Mouse (Mus musculus): Measurements from ENCODE around the gene Plekhs1. TPM values are rescaled to one million over a fixed set of nuclear protein-coding genes. Genes with fewer than 3 reads are reported as not detected.

The Plekhs1 gene
- polyA plus RNA-seq, 1 experiment from 2014 or later, result not detected

GRCm38 (mm10) chr19:56438357-56439071 lies 22.9 kb upstream of the Plekhs1 start:
- Histone ChIP-seq H3K27ac (ENCODE audit: low read depth) (0 out of 2 replicates have a peak overlapping the region, but pooled peaks have one; percentile 1), H3K4me3 (ENCODE audit: low read depth, low read length) (no peak overlapping the region), H3K4me2 (ENCODE audit: low read depth, low read length) (0 out of 2 replicates have a peak overlapping the region, but pooled peaks have one; percentile 11), H3K9me3 (ENCODE audit: low read length) (no peaks in the 10 kb centered on the region), H3K9ac (replicated peaks) (no peak overlapping the region), H3K4me1 (ENCODE audit: insufficient read depth) (peaks cover 18% of the 10 kb centered on the region), H3K36me3 (replicated peaks; ENCODE audit: insufficient read depth, low read length) (peaks cover 45% of the 10 kb centered on the region), H3K27me3 (ENCODE audit: insufficient read depth, low read length) (no peaks in the 10 kb centered on the region)
- DNase-seq (no peak), ATAC-seq (peak; percentile 8; the same call in 1 of the 2 replicates)
- WGBS (ENCODE audit: insufficient replicate concordance), result 73% methylated on average over 7 of the region's 7 CpGs
- no peak for TF ChIP-seq EP300 (IDR thresholded peaks at IDR 0.05; ENCODE audit: low read depth)
- TF ChIP-seq CTCF (IDR thresholded peaks at IDR 0.05; ENCODE audit: low read depth), result no peak

GRCm38 (mm10) chr19:56439072-56439434 lies 22.4 kb upstream of the Plekhs1 start:
- Histone ChIP-seq H3K27ac (ENCODE audit: low read depth) (peak overlapping the region; percentile 51; the same call in 1 of the 2 replicates), H3K9ac (replicated peaks) (no peak overlapping the region), H3K9me3 (ENCODE audit: low read length) (no peaks in the 10 kb centered on the region), H3K27me3 (ENCODE audit: insufficient read depth, low read length) (no peaks in the 10 kb centered on the region), H3K36me3 (replicated peaks; ENCODE audit: insufficient read depth, low read length) (peaks cover 40% of the 10 kb centered on the region), H3K4me2 (ENCODE audit: low read depth, low read length) (0 out of 2 replicates have a peak overlapping the region, but pooled peaks have one; percentile 11), H3K4me3 (ENCODE audit: low read depth, low read length) (no peak overlapping the region), H3K4me1 (ENCODE audit: insufficient read depth) (peaks cover 18% of the 10 kb centered on the region)
- 35% methylated on average over 6 of the region's 6 CpGs for WGBS (ENCODE audit: insufficient replicate concordance)
- DNase-seq (peak; percentile 39), ATAC-seq (peak; percentile 93)
- TF ChIP-seq CTCF (IDR thresholded peaks at IDR 0.05; ENCODE audit: low read depth) (no peak), EP300 (IDR thresholded peaks at IDR 0.05; ENCODE audit: low read depth) (peak; percentile 93)

DNA sequence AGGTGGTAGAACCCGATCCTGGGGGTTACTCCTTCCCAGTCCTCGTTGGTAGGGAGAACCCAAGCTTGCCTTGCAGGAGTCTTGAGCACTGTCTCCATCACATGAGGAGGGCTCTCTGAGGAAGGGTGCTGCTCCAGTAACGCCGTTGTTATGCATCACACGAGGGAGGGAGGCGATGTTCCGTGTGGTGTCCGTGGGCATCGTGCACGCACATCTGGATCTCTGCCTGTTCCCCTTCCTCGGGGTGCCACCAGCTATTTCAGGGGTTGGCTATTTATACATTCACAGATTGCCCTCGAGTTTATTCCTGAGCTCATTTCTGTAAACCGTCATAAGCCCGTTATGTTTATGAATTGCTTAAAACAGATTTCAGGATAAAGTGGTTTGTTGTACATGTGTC lies 18.0 kb upstream of the Plekhs1 start:
- no peak overlapping the region for H3K4me3 ChIP-seq (ENCODE audit: low read depth, low read length)
- peaks cover 12% of the 10 kb centered on the region for H3K36me3 ChIP-seq (replicated peaks; ENCODE audit: insufficient read depth, low read length)
- ATAC-seq (no peak), DNase-seq (no peak)
- H3K27ac ChIP-seq (ENCODE audit: low read depth), result no peak overlapping the region
- H3K9ac ChIP-seq (replicated peaks), result no peak overlapping the region
- 85% methylated on average over 14 of the region's 14 CpGs for WGBS (ENCODE audit: insufficient replicate concordance)
- H3K4me2 ChIP-seq (ENCODE audit: low read depth, low read length), result no peak overlapping the region
- H3K9me3 ChIP-seq (ENCODE audit: low read length), result no peaks in the 10 kb centered on the region
- no peak for TF ChIP-seq CTCF (IDR thresholded peaks at IDR 0.05; ENCODE audit: low read depth)
- no peaks in the 10 kb centered on the region for H3K27me3 ChIP-seq (ENCODE audit: insufficient read depth, low read length)
- H3K4me1 ChIP-seq (ENCODE audit: insufficient read depth), result peaks cover 14% of the 10 kb centered on the region

GRCm38 (mm10) chr19:56448784-56449183 lies 12.7 kb upstream of the Plekhs1 start:
- H3K9ac ChIP-seq (replicated peaks), result no peak overlapping the region
- DNase-seq, result no peak
- H3K4me1 ChIP-seq (ENCODE audit: insufficient read depth), result no peaks in the 10 kb centered on the region
- H3K27ac ChIP-seq (ENCODE audit: low read depth), result no peak overlapping the region
- H3K4me2 ChIP-seq (ENCODE audit: low read depth, low read length), result no peak overlapping the region
- no peak overlapping the region for H3K4me3 ChIP-seq (ENCODE audit: low read depth, low read length)
- 90% methylated on average over 4 of the region's 4 CpGs for WGBS (ENCODE audit: insufficient replicate concordance)
- no peak for TF ChIP-seq EP300 (IDR thresholded peaks at IDR 0.05; ENCODE audit: low read depth)
- TF ChIP-seq CTCF (IDR thresholded peaks at IDR 0.05; ENCODE audit: low read depth), result no peak
- no peak for ATAC-seq
- H3K36me3 ChIP-seq (replicated peaks; ENCODE audit: insufficient read depth, low read length), result no peaks in the 10 kb centered on the region
- H3K27me3 ChIP-seq (ENCODE audit: insufficient read depth, low read length), result no peaks in the 10 kb centered on the region
- no peaks in the 10 kb centered on the region for H3K9me3 ChIP-seq (ENCODE audit: low read length)

- no peak for ATAC-seq
- H3K27me3 ChIP-seq (ENCODE audit: insufficient read depth, low read length), result no peaks in the 10 kb centered on the region
- no peak for TF ChIP-seq EP300 (IDR thresholded peaks at IDR 0.05; ENCODE audit: low read depth)
- TF ChIP-seq CTCF (IDR thresholded peaks at IDR 0.05; ENCODE audit: low read depth), result no peak
- H3K4me1 ChIP-seq (ENCODE audit: insufficient read depth), result no peaks in the 10 kb centered on the region
- 76% methylated on average over 8 of the region's 8 CpGs for WGBS (ENCODE audit: insufficient replicate concordance)
- no peak overlapping the region for H3K4me3 ChIP-seq (ENCODE audit: low read depth, low read length)
- H3K36me3 ChIP-seq (replicated peaks; ENCODE audit: insufficient read depth, low read length), result no peaks in the 10 kb centered on the region
- H3K9me3 ChIP-seq (ENCODE audit: low read length), result no peaks in the 10 kb centered on the region
- H3K4me2 ChIP-seq (ENCODE audit: low read depth, low read length), result no peak overlapping the region
- DNase-seq, result no peak
- H3K9ac ChIP-seq (replicated peaks), result no peak overlapping the region
- no peak overlapping the region for H3K27ac ChIP-seq (ENCODE audit: low read depth)
These were observed 11.9 kb upstream of the Plekhs1 start for GRCm38 (mm10) chr19:56449537-56449936.

DNA sequence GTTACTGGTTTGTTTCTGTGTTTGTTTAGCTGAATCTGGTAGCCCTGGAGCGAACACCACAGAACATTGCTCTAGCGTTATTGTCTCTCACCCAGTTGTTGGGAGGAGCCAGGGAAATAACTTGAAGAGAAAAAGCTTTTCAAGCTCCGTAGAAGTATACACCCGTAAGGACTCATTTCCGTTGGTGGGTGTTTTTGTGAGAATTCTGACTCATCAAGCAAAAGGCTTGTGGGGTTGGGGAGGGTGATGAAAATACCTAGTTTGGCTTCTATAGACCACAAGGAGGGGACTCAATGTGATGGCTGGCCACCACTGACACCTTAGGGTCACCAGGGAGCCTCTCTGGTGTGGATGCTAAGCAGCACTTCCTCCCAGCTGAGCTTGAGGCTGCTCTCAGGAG lies 10.5 kb upstream of the Plekhs1 start:
- WGBS (ENCODE audit: insufficient replicate concordance), result 67% methylated on average over 5 of the region's 5 CpGs

More for the DNA sequence above, 10.5 kb upstream of the Plekhs1 start:
- DNase-seq (no peak), ATAC-seq (no peak)
- H3K4me3 ChIP-seq (ENCODE audit: low read depth, low read length), result no peak overlapping the region
- H3K27ac ChIP-seq (ENCODE audit: low read depth), result no peak overlapping the region
- no peaks in the 10 kb centered on the region for H3K9me3 ChIP-seq (ENCODE audit: low read length)
- no peaks in the 10 kb centered on the region for H3K4me1 ChIP-seq (ENCODE audit: insufficient read depth)
- no peak overlapping the region for H3K9ac ChIP-seq (replicated peaks)
- TF ChIP-seq CTCF (IDR thresholded peaks at IDR 0.05; ENCODE audit: low read depth) (no peak), EP300 (IDR thresholded peaks at IDR 0.05; ENCODE audit: low read depth) (no peak)
- H3K4me2 ChIP-seq (ENCODE audit: low read depth, low read length), result no peak overlapping the region
- no peaks in the 10 kb centered on the region for H3K36me3 ChIP-seq (replicated peaks; ENCODE audit: insufficient read depth, low read length)
- H3K27me3 ChIP-seq (ENCODE audit: insufficient read depth, low read length), result no peaks in the 10 kb centered on the region

Measured in liver, postnatal 0 days (tissue).